Mouse (Mus musculus): ENCODE data around the gene Plek. TPM values are rescaled to one million over a fixed set of nuclear protein-coding genes. Genes with fewer than 3 reads are reported as not detected.

Gene Plek
- total and polyA plus RNA-seq, 3 experiments = 2.0 to 8.7 (median 5.3) TPM

GRCm38 (mm10) chr11:16999387-16999786 lies 52.8 kb downstream of the Plek start:
- H3K27me3 ChIP-seq (ENCODE audit: control insufficient read depth, insufficient read depth, low read length) = no peaks in the 10 kb centered on the region
- 87% methylated on average over 4 of the region's 4 CpGs for WGBS
- H3K9ac ChIP-seq (ENCODE audit: low read depth, low read length) = no peak overlapping the region

GRCm38 (mm10) chr11:16997465-16997864 lies 54.7 kb downstream of the Plek start:
- no peaks in the 10 kb centered on the region for H3K4me1 ChIP-seq (ENCODE audit: control insufficient read depth, insufficient read depth, low read length)
- TF ChIP-seq CTCF (IDR thresholded peaks at IDR 0.05) (no peak), POLR2A (IDR thresholded peaks at IDR 0.05; ENCODE audit: insufficient read depth, low read depth, low read length) (no peak), EP300 (IDR thresholded peaks at IDR 0.05; ENCODE audit: insufficient read depth, low read depth, low read length) (no peak)
- intact Hi-C loops (cut with DNase I) = no loop called here
- no peaks in the 10 kb centered on the region for H3K79me2 ChIP-seq (replicated peaks; ENCODE audit: control insufficient read depth, insufficient read depth, low read length)
- H3K4me3 ChIP-seq = no peak overlapping the region
- no peaks in the 10 kb centered on the region for H3K36me3 ChIP-seq (ENCODE audit: control insufficient read depth, insufficient read depth, low read length)
- no peak overlapping the region for H3K9ac ChIP-seq (ENCODE audit: low read depth, low read length)
- DNase-seq = no peak
- no peaks in the 10 kb centered on the region for H3K27me3 ChIP-seq (ENCODE audit: control insufficient read depth, insufficient read depth, low read length)
- no peak overlapping the region for H3K27ac ChIP-seq

More at GRCm38 (mm10) chr11:16999387-16999786, 52.8 kb downstream of the Plek start:
- Histone ChIP-seq H3K27ac (no peak overlapping the region), H3K4me3 (no peak overlapping the region), H3K4me1 (ENCODE audit: control insufficient read depth, insufficient read depth, low read length) (no peaks in the 10 kb centered on the region), H3K36me3 (ENCODE audit: control insufficient read depth, insufficient read depth, low read length) (no peaks in the 10 kb centered on the region), H3K79me2 (replicated peaks; ENCODE audit: control insufficient read depth, insufficient read depth, low read length) (no peaks in the 10 kb centered on the region)
- intact Hi-C loops (cut with DNase I) = no loop called here
- no peak for TF ChIP-seq EP300 (IDR thresholded peaks at IDR 0.05; ENCODE audit: insufficient read depth, low read depth, low read length)
- TF ChIP-seq CTCF (IDR thresholded peaks at IDR 0.05) = no peak
- TF ChIP-seq POLR2A (IDR thresholded peaks at IDR 0.05; ENCODE audit: insufficient read depth, low read depth, low read length) = no peak
- DNase-seq = no peak

GRCm38 (mm10) chr11:16996818-16997217 lies 55.4 kb downstream of the Plek start:
- Histone ChIP-seq H3K36me3 (ENCODE audit: control insufficient read depth, insufficient read depth, low read length) (no peaks in the 10 kb centered on the region), H3K27me3 (ENCODE audit: control insufficient read depth, insufficient read depth, low read length) (no peaks in the 10 kb centered on the region), H3K9ac (ENCODE audit: low read depth, low read length) (no peak overlapping the region), H3K27ac (no peak overlapping the region), H3K4me3 (no peak overlapping the region), H3K4me1 (ENCODE audit: control insufficient read depth, insufficient read depth, low read length) (no peaks in the 10 kb centered on the region), H3K79me2 (replicated peaks; ENCODE audit: control insufficient read depth, insufficient read depth, low read length) (no peaks in the 10 kb centered on the region)
- TF ChIP-seq CTCF (IDR thresholded peaks at IDR 0.05) (no peak), EP300 (IDR thresholded peaks at IDR 0.05; ENCODE audit: insufficient read depth, low read depth, low read length) (no peak), POLR2A (IDR thresholded peaks at IDR 0.05; ENCODE audit: insufficient read depth, low read depth, low read length) (no peak)
- no peak for DNase-seq
- intact Hi-C loops (cut with DNase I) = no loop called here

GRCm38 (mm10) chr11:16992880-16993279 lies 59.3 kb downstream of the Plek start:
- intact Hi-C loops (cut with DNase I) = no loop called here
- no peaks in the 10 kb centered on the region for H3K79me2 ChIP-seq (replicated peaks; ENCODE audit: control insufficient read depth, insufficient read depth, low read length)
- no peak for DNase-seq
- no peaks in the 10 kb centered on the region for H3K36me3 ChIP-seq (ENCODE audit: control insufficient read depth, insufficient read depth, low read length)
- no peak overlapping the region for H3K27ac ChIP-seq
- TF ChIP-seq CTCF (IDR thresholded peaks at IDR 0.05) = no peak
- TF ChIP-seq EP300 (IDR thresholded peaks at IDR 0.05; ENCODE audit: insufficient read depth, low read depth, low read length) = no peak
- TF ChIP-seq POLR2A (IDR thresholded peaks at IDR 0.05; ENCODE audit: insufficient read depth, low read depth, low read length) = no peak
- H3K27me3 ChIP-seq (ENCODE audit: control insufficient read depth, insufficient read depth, low read length) = no peaks in the 10 kb centered on the region
- no peaks in the 10 kb centered on the region for H3K4me1 ChIP-seq (ENCODE audit: control insufficient read depth, insufficient read depth, low read length)
- 64% methylated on average over 6 of the region's 6 CpGs for WGBS
- no peak overlapping the region for H3K9ac ChIP-seq (ENCODE audit: low read depth, low read length)
- H3K4me3 ChIP-seq = no peak overlapping the region

GRCm38 (mm10) chr11:16989885-16990284 lies 62.3 kb downstream of the Plek start:
- 90% methylated on average over 5 of the region's 5 CpGs for WGBS
- H3K36me3 ChIP-seq (ENCODE audit: control insufficient read depth, insufficient read depth, low read length) = no peaks in the 10 kb centered on the region
- no peak for DNase-seq
- intact Hi-C loops (cut with DNase I) = no loop called here
- H3K79me2 ChIP-seq (replicated peaks; ENCODE audit: control insufficient read depth, insufficient read depth, low read length) = no peaks in the 10 kb centered on the region
- H3K4me3 ChIP-seq = no peak overlapping the region
- no peak for TF ChIP-seq EP300 (IDR thresholded peaks at IDR 0.05; ENCODE audit: insufficient read depth, low read depth, low read length)
- TF ChIP-seq CTCF (IDR thresholded peaks at IDR 0.05) = no peak
- no peak for TF ChIP-seq POLR2A (IDR thresholded peaks at IDR 0.05; ENCODE audit: insufficient read depth, low read depth, low read length)
- H3K9ac ChIP-seq (ENCODE audit: low read depth, low read length) = no peak overlapping the region
- no peaks in the 10 kb centered on the region for H3K27me3 ChIP-seq (ENCODE audit: control insufficient read depth, insufficient read depth, low read length)
- no peaks in the 10 kb centered on the region for H3K4me1 ChIP-seq (ENCODE audit: control insufficient read depth, insufficient read depth, low read length)
- no peak overlapping the region for H3K27ac ChIP-seq

- Histone ChIP-seq H3K4me1 (ENCODE audit: control insufficient read depth, insufficient read depth, low read length) (no peaks in the 10 kb centered on the region), H3K4me3 (no peak overlapping the region), H3K36me3 (ENCODE audit: control insufficient read depth, insufficient read depth, low read length) (no peaks in the 10 kb centered on the region), H3K27me3 (ENCODE audit: control insufficient read depth, insufficient read depth, low read length) (no peaks in the 10 kb centered on the region), H3K9ac (ENCODE audit: low read depth, low read length) (no peak overlapping the region), H3K27ac (no peak overlapping the region), H3K79me2 (replicated peaks; ENCODE audit: control insufficient read depth, insufficient read depth, low read length) (no peaks in the 10 kb centered on the region)
- intact Hi-C loops (cut with DNase I) = no loop called here
- WGBS = 68% methylated on average over 6 of the region's 6 CpGs
- no peak for DNase-seq
- TF ChIP-seq POLR2A (IDR thresholded peaks at IDR 0.05; ENCODE audit: insufficient read depth, low read depth, low read length) (no peak), CTCF (IDR thresholded peaks at IDR 0.05) (no peak), EP300 (IDR thresholded peaks at IDR 0.05; ENCODE audit: insufficient read depth, low read depth, low read length) (no peak)
Measured at GRCm38 (mm10) chr11:16987745-16988328, 64.3 kb downstream of the Plek start.
